Comparison of ENCODE assay signal across 9 mouse cellular contexts in the genomic region with DNA sequence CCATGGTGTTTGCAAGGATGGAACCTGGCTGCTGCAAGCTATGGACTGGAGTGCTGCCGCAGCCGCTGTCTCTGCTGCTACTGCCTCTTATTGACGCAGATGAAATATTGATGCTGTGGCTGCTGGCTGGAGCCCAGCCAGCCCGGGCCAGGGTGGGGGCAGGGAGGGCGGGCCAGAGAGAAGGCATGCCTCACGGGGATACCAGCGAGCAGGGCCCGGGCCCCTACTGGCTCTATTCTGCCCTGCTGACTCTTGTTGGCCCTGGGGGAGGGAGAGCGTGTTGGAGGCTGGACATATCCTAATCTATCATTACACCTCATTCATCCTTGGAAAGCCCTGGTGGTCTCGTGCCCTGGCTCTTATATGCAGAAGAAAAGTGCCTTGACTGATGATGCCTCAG. TPM values are rescaled to one million over a fixed set of nuclear protein-coding genes. Genes with fewer than 3 reads are reported as not detected.
DNase-seq lines count a peak whose midpoint lies in the region; ATAC-seq and TF ChIP-seq lines count a peak whose summit lies in the region.
"Had no signal": no experiment of that assay in that cellular context is flagged by ENCODE, and none has a peak within 500 bp of the region (broad histone marks: within the 10 kb centered on the region; RNA-seq: fewer than 3 reads in every experiment).

A gene (minus strand): TSS at position 213 of the 400 bp plus-strand sequence.

- no peaks in the 10 kb centered on the region for H3K9me3 ChIP-seq in kidney, embryonic 14.5 days (ENCODE audit: control insufficient read depth, low read length)
- H3K9me3 ChIP-seq in hindbrain, embryonic 15.5 days, result no peaks in the 10 kb centered on the region
- no peaks in the 10 kb centered on the region for H3K9me3 ChIP-seq in midbrain, postnatal 0 days (ENCODE audit: low read length)
- H3K9me3 ChIP-seq in forebrain, embryonic 11.5 days (ENCODE audit: control insufficient read depth, low read length), result no peaks in the 10 kb centered on the region
- no peaks in the 10 kb centered on the region for H3K9me3 ChIP-seq in forebrain, embryonic 15.5 days

- WGBS in kidney, embryonic 14.5 days, result 31% methylated on average over 10 of the region's 10 CpGs
- WGBS in hindbrain, embryonic 15.5 days, result 29% methylated on average over 10 of the region's 10 CpGs
- WGBS in midbrain, postnatal 0 days, result 52% methylated on average over 10 of the region's 10 CpGs
- WGBS in forebrain, embryonic 11.5 days, result 72% methylated on average over 10 of the region's 10 CpGs
- 65% methylated on average over 10 of the region's 10 CpGs for WGBS in forebrain, embryonic 15.5 days

- DNase-seq in kidney, adult 8-10 months, result no peak
- DNase-seq in adrenal gland, postnatal 4 days (ENCODE audit: low spot score in 2 of 2), result no peak
- DNase-seq in midbrain, postnatal 0 days (ENCODE audit: low spot score), result peak; percentile 21
- DNase-seq in forebrain, embryonic 11.5 days (ENCODE audit: low spot score), result no peak
- DNase-seq in testis, postnatal 10 days (ENCODE audit: low spot score), result no peak

- H3K4me1 ChIP-seq in kidney, embryonic 14.5 days (ENCODE audit: control insufficient read depth, insufficient read depth, low read length), result peaks cover 21% of the 10 kb centered on the region
- H3K4me1 ChIP-seq in hindbrain, embryonic 15.5 days (replicated peaks), result peaks cover 17% of the 10 kb centered on the region
- H3K4me1 ChIP-seq in midbrain, postnatal 0 days (ENCODE audit: insufficient read depth, low read length), result no peaks in the 10 kb centered on the region
- H3K4me1 ChIP-seq in forebrain, embryonic 11.5 days (replicated peaks; ENCODE audit: control insufficient read depth, insufficient read depth, low read length), result peaks cover 2% of the 10 kb centered on the region; the same call in 1 of the 2 replicates
- peaks cover 10% of the 10 kb centered on the region; the same call in 1 of the 2 replicates for H3K4me1 ChIP-seq in forebrain, embryonic 15.5 days

- H3K4me2 ChIP-seq in kidney, embryonic 14.5 days (replicated peaks; ENCODE audit: low read depth, low read length), result peak within 1 kb of the TSS; percentile 1; the same call in 1 of the 2 replicates
- peak within 1 kb of the TSS; percentile 33 for H3K4me2 ChIP-seq in hindbrain, embryonic 15.5 days
- no peak within 1 kb of the TSS for H3K4me2 ChIP-seq in midbrain, postnatal 0 days (ENCODE audit: low read depth, low read length, poor library complexity, severe bottlenecking)
- no peak within 1 kb of the TSS for H3K4me2 ChIP-seq in forebrain, embryonic 11.5 days (ENCODE audit: low read depth, low read length, severe bottlenecking)
- H3K4me2 ChIP-seq in forebrain, embryonic 15.5 days (replicated peaks), result no peak within 1 kb of the TSS

- no peak for TF ChIP-seq CTCF in midbrain, postnatal 0 days (IDR thresholded peaks at IDR 0.05)

- no peak within 1 kb of the TSS for H3K27ac ChIP-seq in kidney, embryonic 14.5 days (ENCODE audit: low read depth, low read length)
- H3K27ac ChIP-seq in hindbrain, embryonic 15.5 days (replicated peaks), result no peak within 1 kb of the TSS; the same call in 1 of the 2 replicates
- H3K27ac ChIP-seq in midbrain, postnatal 0 days (ENCODE audit: low read depth, low read length), result no peak within 1 kb of the TSS
- H3K27ac ChIP-seq in forebrain, embryonic 11.5 days (ENCODE audit: low read depth, low read length), result no peak within 1 kb of the TSS
- H3K27ac ChIP-seq in forebrain, embryonic 15.5 days (replicated peaks), result no peak within 1 kb of the TSS

- no peaks in the 10 kb centered on the region for H3K27me3 ChIP-seq in kidney, embryonic 14.5 days (ENCODE audit: control insufficient read depth, insufficient read depth, low read length)
- H3K27me3 ChIP-seq in hindbrain, embryonic 15.5 days, result no peaks in the 10 kb centered on the region
- H3K27me3 ChIP-seq in midbrain, postnatal 0 days (ENCODE audit: insufficient read depth, low read length), result no peaks in the 10 kb centered on the region
- no peaks in the 10 kb centered on the region for H3K27me3 ChIP-seq in forebrain, embryonic 11.5 days (ENCODE audit: control insufficient read depth, insufficient read depth, low read length)
- H3K27me3 ChIP-seq in forebrain, embryonic 15.5 days, result no peaks in the 10 kb centered on the region

- peak within 1 kb of the TSS; percentile 14; the same call in 1 of the 2 replicates for H3K4me3 ChIP-seq in kidney, embryonic 14.5 days (ENCODE audit: low read length)
- peak within 1 kb of the TSS; percentile 1; the same call in 1 of the 2 replicates for H3K4me3 ChIP-seq in hindbrain, embryonic 15.5 days
- no peak within 1 kb of the TSS for H3K4me3 ChIP-seq in midbrain, postnatal 0 days (ENCODE audit: low read depth, low read length)
- no peak within 1 kb of the TSS for H3K4me3 ChIP-seq in forebrain, embryonic 11.5 days (ENCODE audit: low read depth, low read length)
- no peak within 1 kb of the TSS for H3K4me3 ChIP-seq in forebrain, embryonic 15.5 days

- no peak for ATAC-seq in kidney, embryonic 14.5 days (ENCODE audit: low FRiP score, low TSS enrichment)
- no peak for ATAC-seq in hindbrain, embryonic 15.5 days (ENCODE audit: low FRiP score, low read depth)
- ATAC-seq in midbrain, postnatal 0 days (ENCODE audit: low FRiP score), result no peak
- ATAC-seq in forebrain, embryonic 11.5 days (replicated peaks; ENCODE audit: low FRiP score), result no peak
- ATAC-seq in forebrain, embryonic 15.5 days (replicated peaks), result no peak

- H3K36me3 ChIP-seq in kidney, embryonic 14.5 days (ENCODE audit: control insufficient read depth, insufficient read depth, low read length), result no peaks in the 10 kb centered on the region
- no peaks in the 10 kb centered on the region for H3K36me3 ChIP-seq in hindbrain, embryonic 15.5 days
- H3K36me3 ChIP-seq in midbrain, postnatal 0 days (ENCODE audit: insufficient read depth, low read length), result no peaks in the 10 kb centered on the region
- H3K36me3 ChIP-seq in forebrain, embryonic 11.5 days (ENCODE audit: control insufficient read depth, insufficient read depth, low read length), result no peaks in the 10 kb centered on the region
- H3K36me3 ChIP-seq in forebrain, embryonic 15.5 days, result no peaks in the 10 kb centered on the region

- no peak within 1 kb of the TSS for H3K9ac ChIP-seq in kidney, embryonic 14.5 days (ENCODE audit: low read depth, low read length)
- no peak within 1 kb of the TSS for H3K9ac ChIP-seq in hindbrain, embryonic 15.5 days
- no peak within 1 kb of the TSS for H3K9ac ChIP-seq in midbrain, postnatal 0 days (replicated peaks; ENCODE audit: low read length, poor library complexity, severe bottlenecking)
- H3K9ac ChIP-seq in forebrain, embryonic 11.5 days (ENCODE audit: low read length), result no peak within 1 kb of the TSS
- no peak within 1 kb of the TSS for H3K9ac ChIP-seq in forebrain, embryonic 15.5 days (replicated peaks)

RNA-seq across cellular contexts. Expression of the gene that starts here (rescaled TPM):
- 7.5 and 10.0 TPM in 2 replicates for polyA plus RNA-seq in kidney, embryonic 14.5 days (2014; fragmentation: Nextera tagmentation; extraction: Ambion mirVana)
- total RNA-seq in adrenal gland, postnatal 4 days (2021), result 10 to 100 TPM; 17.2 to 45.8 TPM
- polyA plus RNA-seq in hindbrain, embryonic 15.5 days (2015; fragmentation: Nextera tagmentation; extraction: Ambion mirVana), result 170 and 223 TPM in 2 replicates
- 14.3 and 22.3 TPM in 2 replicates for total RNA-seq in midbrain, postnatal 0 days (2014; rRNA removed)
- polyA plus RNA-seq in midbrain, postnatal 0 days (2015; fragmentation: Nextera tagmentation; extraction: Ambion mirVana), result 26.1 and 36.8 TPM in 2 replicates
- 3.7 and 5.4 TPM in 2 replicates for polyA plus RNA-seq in forebrain, embryonic 11.5 days (2014; fragmentation: Nextera tagmentation; extraction: Ambion mirVana)
- 1.9 and 2.9 TPM in 2 replicates for polyA plus RNA-seq in forebrain, embryonic 15.5 days (2015; fragmentation: Nextera tagmentation; extraction: Ambion mirVana)
- total RNA-seq: MEL had no signal

Comparison
In these comparisons a context has a peak if more than half of its experiments do, and no peak if none do; other contexts are left out.
1. H3K4me2 ChIP-seq: peak in kidney, embryonic 14.5 days (single experiment) and hindbrain, embryonic 15.5 days (single experiment); none in midbrain, postnatal 0 days (single experiment), forebrain, embryonic 11.5 days (single experiment) and forebrain, embryonic 15.5 days (single experiment).
2. H3K4me3 ChIP-seq: peak in kidney, embryonic 14.5 days (single experiment) and hindbrain, embryonic 15.5 days (single experiment); none in midbrain, postnatal 0 days (single experiment), forebrain, embryonic 11.5 days (single experiment) and forebrain, embryonic 15.5 days (single experiment).